Mouse (Mus musculus): ENCODE measurements around the gene C77080. TPM values are rescaled to one million over a fixed set of nuclear protein-coding genes. Genes with fewer than 3 reads are reported as not detected.
A peak's percentile ranks its signal among the peaks of the same experiment; 100 is the strongest.

Gene C77080
- polyA plus RNA-seq, 1 experiment from 2014 or later, result 5.8 TPM

GRCm38 (mm10) chr4:129235147-129235546 is 26.1 kb downstream of the C77080 start:
- no peak overlapping the region for H3K4me2 ChIP-seq (replicated peaks)
- H3K9me3 ChIP-seq (ENCODE audit: control insufficient read depth, low read length), result no peaks in the 10 kb centered on the region
- no peak overlapping the region for H3K9ac ChIP-seq
- 89% methylated on average over 3 of the region's 3 CpGs for WGBS
- H3K36me3 ChIP-seq (replicated peaks; ENCODE audit: control insufficient read depth, insufficient read depth), result no peaks in the 10 kb centered on the region
- H3K27ac ChIP-seq, result no peak overlapping the region
- H3K4me1 ChIP-seq (replicated peaks; ENCODE audit: control insufficient read depth, insufficient read depth, low read length), result peaks cover 23% of the 10 kb centered on the region
- DNase-seq (ENCODE audit: low spot score), result no peak
- no peak for ATAC-seq (ENCODE audit: low FRiP score)
- no peaks in the 10 kb centered on the region for H3K27me3 ChIP-seq (ENCODE audit: control insufficient read depth, insufficient read depth, low read length)
- H3K4me3 ChIP-seq (replicated peaks; ENCODE audit: low read length), result no peak overlapping the region

DNA sequence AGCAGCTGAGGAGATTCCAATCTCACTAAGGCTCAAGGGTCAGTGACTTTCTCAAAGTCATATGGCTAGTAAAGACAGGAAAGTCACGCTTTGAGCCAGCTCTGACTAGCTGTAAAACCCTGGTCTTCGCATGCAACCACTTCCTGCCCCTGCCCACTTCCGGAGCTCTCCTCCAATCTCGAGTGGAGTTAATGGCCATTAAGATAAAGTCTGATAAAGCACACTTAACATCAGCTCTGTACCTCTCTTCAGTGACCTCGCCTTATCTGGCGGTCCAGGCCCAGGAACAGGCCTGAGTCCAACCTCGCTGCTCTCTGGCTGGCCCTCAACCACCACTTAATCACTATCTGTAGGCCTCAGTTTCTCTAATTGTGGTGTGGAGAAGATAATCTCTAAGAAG is 26.7 kb downstream of the C77080 start:
- no peaks in the 10 kb centered on the region for H3K9me3 ChIP-seq (ENCODE audit: control insufficient read depth, low read length)
- DNase-seq (ENCODE audit: low spot score) (no peak), ATAC-seq (ENCODE audit: low FRiP score) (no peak)
- H3K9ac ChIP-seq, result no peak overlapping the region
- WGBS, result 87% methylated on average over 7 of the region's 7 CpGs
- H3K4me1 ChIP-seq (replicated peaks; ENCODE audit: control insufficient read depth, insufficient read depth, low read length), result peaks cover 20% of the 10 kb centered on the region
- H3K36me3 ChIP-seq (replicated peaks; ENCODE audit: control insufficient read depth, insufficient read depth), result no peaks in the 10 kb centered on the region
- no peak overlapping the region for H3K4me2 ChIP-seq (replicated peaks)
- no peak overlapping the region for H3K27ac ChIP-seq
- no peaks in the 10 kb centered on the region for H3K27me3 ChIP-seq (ENCODE audit: control insufficient read depth, insufficient read depth, low read length)
- H3K4me3 ChIP-seq (replicated peaks; ENCODE audit: low read length), result no peak overlapping the region

- Histone ChIP-seq H3K27ac (no peak overlapping the region), H3K9ac (no peak overlapping the region), H3K4me2 (replicated peaks) (no peak overlapping the region), H3K4me1 (replicated peaks; ENCODE audit: control insufficient read depth, insufficient read depth, low read length) (peaks cover 18% of the 10 kb centered on the region), H3K4me3 (replicated peaks; ENCODE audit: low read length) (no peak overlapping the region), H3K9me3 (ENCODE audit: control insufficient read depth, low read length) (no peaks in the 10 kb centered on the region), H3K36me3 (replicated peaks; ENCODE audit: control insufficient read depth, insufficient read depth) (no peaks in the 10 kb centered on the region), H3K27me3 (ENCODE audit: control insufficient read depth, insufficient read depth, low read length) (no peaks in the 10 kb centered on the region)
- 76% methylated on average over 9 of the region's 9 CpGs for WGBS
- no peak for DNase-seq (ENCODE audit: low spot score)
- no peak for ATAC-seq (ENCODE audit: low FRiP score)
Observed at GRCm38 (mm10) chr4:129232561-129233360, 28.4 kb downstream of the C77080 start.

DNA sequence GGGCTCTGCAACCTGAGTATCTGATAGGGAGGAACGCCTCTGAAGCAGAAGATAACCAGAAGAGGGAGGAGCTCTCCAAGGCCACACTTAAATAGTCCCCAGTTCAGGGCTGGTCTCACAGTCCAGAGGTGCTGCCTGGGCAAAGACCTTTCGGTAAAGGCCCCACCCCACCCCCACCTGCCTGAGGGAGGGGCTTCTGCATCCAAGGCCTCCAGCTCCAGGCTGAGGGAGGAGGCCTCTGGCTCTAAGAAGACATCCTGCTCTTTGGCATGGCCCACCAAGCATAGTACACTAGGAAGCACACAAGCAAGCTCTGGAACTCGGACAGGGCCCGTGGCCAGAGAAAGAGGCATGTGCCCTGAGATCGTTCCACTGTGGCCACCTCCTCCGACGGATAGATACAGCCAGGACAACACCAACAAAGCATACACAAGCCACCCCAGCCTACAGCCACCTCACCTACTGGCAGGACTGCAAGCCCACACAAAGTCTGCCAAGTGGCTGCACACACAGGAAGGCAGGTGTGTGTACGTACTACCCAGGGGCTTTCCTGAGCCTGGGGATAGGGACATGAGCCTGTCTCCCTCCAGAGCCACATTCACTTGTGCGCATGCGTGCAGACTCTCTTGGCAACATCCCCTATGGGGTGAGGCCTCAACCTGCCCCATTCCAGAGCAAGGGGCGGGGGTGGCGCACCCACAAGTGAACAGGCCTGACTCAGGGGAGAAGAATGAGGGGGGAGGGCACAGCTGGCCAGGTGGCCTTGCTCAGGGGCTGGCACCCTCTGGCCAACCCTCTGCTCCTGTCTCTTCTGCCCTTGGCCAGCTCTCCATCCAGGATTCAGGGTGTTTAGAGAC is 29.4 kb downstream of the C77080 start:
- ATAC-seq (ENCODE audit: low FRiP score), result no peak
- no peak overlapping the region for H3K4me3 ChIP-seq (replicated peaks; ENCODE audit: low read length)
- no peak overlapping the region for H3K27ac ChIP-seq
- H3K36me3 ChIP-seq (replicated peaks; ENCODE audit: control insufficient read depth, insufficient read depth), result no peaks in the 10 kb centered on the region
- H3K27me3 ChIP-seq (ENCODE audit: control insufficient read depth, insufficient read depth, low read length), result no peaks in the 10 kb centered on the region
- no peak overlapping the region for H3K4me2 ChIP-seq (replicated peaks)
- DNase-seq (ENCODE audit: low spot score), result no peak
- H3K4me1 ChIP-seq (replicated peaks; ENCODE audit: control insufficient read depth, insufficient read depth, low read length), result peaks cover 18% of the 10 kb centered on the region
- no peak overlapping the region for H3K9ac ChIP-seq
- WGBS, result 67% methylated on average over 12 of the region's 12 CpGs
- H3K9me3 ChIP-seq (ENCODE audit: control insufficient read depth, low read length), result no peaks in the 10 kb centered on the region

DNA sequence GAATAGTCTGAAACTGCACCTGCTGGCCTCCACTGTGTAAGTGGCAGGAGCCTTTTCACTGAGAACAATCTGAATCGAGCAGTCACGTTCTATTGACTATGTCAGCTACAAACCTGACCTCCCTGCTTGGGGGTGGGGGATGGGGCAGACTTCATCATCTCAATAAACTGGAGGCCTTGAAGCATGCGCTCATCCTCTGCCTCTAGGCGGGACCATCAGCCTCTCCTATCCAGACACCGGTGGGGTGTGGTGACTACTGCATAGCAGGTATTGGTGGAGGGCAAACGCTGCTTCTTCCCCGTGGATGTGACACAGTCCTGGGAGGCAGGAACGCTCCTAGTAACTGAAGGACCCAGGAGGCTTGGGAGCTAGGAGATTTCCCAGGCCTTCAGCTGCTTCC is 30.3 kb downstream of the C77080 start:
- peaks cover 26% of the 10 kb centered on the region for H3K4me1 ChIP-seq (replicated peaks; ENCODE audit: control insufficient read depth, insufficient read depth, low read length)
- no peak for DNase-seq (ENCODE audit: low spot score)
- no peak overlapping the region for H3K4me2 ChIP-seq (replicated peaks)
- no peaks in the 10 kb centered on the region for H3K36me3 ChIP-seq (replicated peaks; ENCODE audit: control insufficient read depth, insufficient read depth)
- H3K4me3 ChIP-seq (replicated peaks; ENCODE audit: low read length), result no peak overlapping the region
- ATAC-seq (ENCODE audit: low FRiP score), result no peak
- H3K27me3 ChIP-seq (ENCODE audit: control insufficient read depth, insufficient read depth, low read length), result no peaks in the 10 kb centered on the region
- H3K9me3 ChIP-seq (ENCODE audit: control insufficient read depth, low read length), result no peaks in the 10 kb centered on the region
- 63% methylated on average over 8 of the region's 8 CpGs for WGBS
- no peak overlapping the region for H3K9ac ChIP-seq
- H3K27ac ChIP-seq, result no peak overlapping the region

GRCm38 (mm10) chr4:129227985-129228381 is 33.2 kb downstream of the C77080 start:
- H3K9ac ChIP-seq, result peak overlapping the region; percentile 70; the same call in 1 of the 2 replicates
- no peaks in the 10 kb centered on the region for H3K9me3 ChIP-seq (ENCODE audit: control insufficient read depth, low read length)
- peak; percentile 60 for DNase-seq (ENCODE audit: low spot score)
- peak overlapping the region; percentile 61 for H3K4me2 ChIP-seq (replicated peaks)
- peak overlapping the region; percentile 58 for H3K4me3 ChIP-seq (replicated peaks; ENCODE audit: low read length)
- ATAC-seq (ENCODE audit: low FRiP score), result peak; percentile 11; the same call in 1 of the 2 replicates
- no peaks in the 10 kb centered on the region for H3K27me3 ChIP-seq (ENCODE audit: control insufficient read depth, insufficient read depth, low read length)
- H3K36me3 ChIP-seq (replicated peaks; ENCODE audit: control insufficient read depth, insufficient read depth), result peaks cover 18% of the 10 kb centered on the region
- H3K4me1 ChIP-seq (replicated peaks; ENCODE audit: control insufficient read depth, insufficient read depth, low read length), result peaks cover 39% of the 10 kb centered on the region
- H3K27ac ChIP-seq, result peak overlapping the region; percentile 81
- WGBS, result 14% methylated on average over 8 of the region's 8 CpGs

DNA sequence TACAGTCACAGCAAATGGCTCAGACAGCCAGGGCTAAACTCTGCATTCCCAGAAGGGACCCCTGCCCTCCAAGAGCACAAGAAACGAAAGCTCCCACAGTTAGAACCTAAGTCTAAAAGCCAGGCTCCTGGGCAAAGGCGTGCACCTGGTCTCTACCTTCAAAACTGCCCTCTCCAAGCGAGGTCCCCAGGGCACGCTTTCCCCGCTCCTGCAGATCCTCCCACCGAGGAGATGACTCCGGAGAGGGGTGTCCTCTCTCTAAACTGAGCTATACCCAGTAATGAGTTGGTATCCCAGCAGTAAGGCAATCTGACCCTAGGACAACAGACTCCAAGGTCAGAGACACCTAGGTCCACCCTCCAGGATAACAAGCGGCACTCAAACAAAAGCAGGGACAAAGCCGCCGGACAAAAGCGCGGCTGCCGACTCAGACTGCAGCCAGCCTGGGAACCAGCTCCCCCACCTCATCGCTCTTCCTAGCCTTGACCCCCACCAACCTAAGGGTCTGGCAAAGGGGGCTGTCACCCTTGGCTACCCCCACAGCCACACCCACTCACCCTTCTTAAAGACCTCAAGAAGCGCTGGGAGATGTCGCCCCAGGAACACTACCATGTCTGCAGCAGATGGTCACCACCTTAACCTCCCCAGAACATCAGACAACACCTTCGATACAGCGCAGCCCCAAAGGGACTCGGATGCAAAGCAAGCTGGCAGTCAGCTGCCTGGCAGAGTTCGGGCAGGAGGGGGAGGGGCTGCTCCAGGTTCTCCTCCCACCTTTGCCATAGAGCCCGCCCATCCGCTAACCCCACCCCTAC is 33.8 kb downstream of the C77080 start:
- Histone ChIP-seq H3K9me3 (ENCODE audit: control insufficient read depth, low read length) (no peaks in the 10 kb centered on the region), H3K4me3 (replicated peaks; ENCODE audit: low read length) (peak overlapping the region; percentile 58), H3K9ac (peak overlapping the region; percentile 70), H3K4me2 (replicated peaks) (peak overlapping the region; percentile 61), H3K36me3 (replicated peaks; ENCODE audit: control insufficient read depth, insufficient read depth) (peaks cover 24% of the 10 kb centered on the region), H3K27ac (peak overlapping the region; percentile 81), H3K4me1 (replicated peaks; ENCODE audit: control insufficient read depth, insufficient read depth, low read length) (peaks cover 39% of the 10 kb centered on the region), H3K27me3 (ENCODE audit: control insufficient read depth, insufficient read depth, low read length) (no peaks in the 10 kb centered on the region)
- ATAC-seq (ENCODE audit: low FRiP score) (peak; percentile 19; the same call in 1 of the 2 replicates), DNase-seq (ENCODE audit: low spot score) (no peak)
- 6% methylated on average over 22 of the region's 22 CpGs for WGBS

GRCm38 (mm10) chr4:129226441-129226963 is 34.7 kb downstream of the C77080 start:
- 27% methylated on average over 5 of the region's 5 CpGs for WGBS
- Histone ChIP-seq H3K4me1 (replicated peaks; ENCODE audit: control insufficient read depth, insufficient read depth, low read length) (peaks cover 39% of the 10 kb centered on the region), H3K9ac (peak overlapping the region; percentile 70), H3K27ac (peak overlapping the region; percentile 81; the same call in 1 of the 2 replicates), H3K4me3 (replicated peaks; ENCODE audit: low read length) (peak overlapping the region; percentile 58), H3K36me3 (replicated peaks; ENCODE audit: control insufficient read depth, insufficient read depth) (peaks cover 32% of the 10 kb centered on the region), H3K27me3 (ENCODE audit: control insufficient read depth, insufficient read depth, low read length) (no peaks in the 10 kb centered on the region), H3K4me2 (replicated peaks) (peak overlapping the region; percentile 61), H3K9me3 (ENCODE audit: control insufficient read depth, low read length) (no peaks in the 10 kb centered on the region)
- DNase-seq (ENCODE audit: low spot score), result peak; percentile 52
- no peak for ATAC-seq (ENCODE audit: low FRiP score)

Data from hindbrain, embryonic 14.5 days (tissue).